Mouse (Mus musculus) kidney, adult 2 months (tissue): ENCODE results near the gene Elmod1.

Experiments used
- CTCF ChIP-seq: fragments of 200-500 bp; conservative IDR thresholded peaks from 2 replicates; pipeline ENCODE4 v1.5.1; 2011; ENCODE audit warnings: low read depth, mild to moderate bottlenecking, control low read depth, low read length, moderate library complexity, mixed read lengths; ENCODE audit not compliant: insufficient read depth, insufficient read length
- POLR2A ChIP-seq: fragments of 200-500 bp; IDR thresholded peaks from one replicate; pipeline ENCODE4 v1.6.1; 2011; ENCODE audit warnings: low read depth, low read length, control low read depth

- no peak for TF ChIP-seq CTCF
- TF ChIP-seq POLR2A: no peak
These were observed 20.2 kb downstream of the Elmod1 start for GRCm38 (mm10) chr9:53954853-53955252.
